28 mouse cellular contexts compared by ENCODE assay signal in the genomic region with DNA sequence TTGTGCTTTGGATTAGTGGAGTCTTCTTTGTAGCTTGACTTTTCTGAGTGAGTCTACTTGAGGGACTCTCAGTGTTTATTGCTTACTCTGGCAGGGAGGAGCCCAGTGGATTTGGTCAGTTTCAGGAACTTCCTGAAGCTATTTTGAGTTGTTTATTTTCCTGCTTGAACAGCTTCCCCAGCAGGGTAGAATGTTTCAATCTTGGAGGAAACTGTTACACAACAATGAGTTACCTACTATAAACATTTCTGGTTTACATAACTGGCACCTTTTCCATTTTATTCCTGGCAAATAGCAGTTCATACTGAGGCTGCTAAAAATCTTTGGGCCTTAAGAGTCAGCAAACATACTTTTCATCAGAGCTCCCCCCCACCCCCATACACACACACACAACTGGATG. TPM values are rescaled to one million over a fixed set of nuclear protein-coding genes. Genes with fewer than 3 reads are reported as not detected.
A peak's percentile ranks its signal among the peaks of the same experiment; 100 is the strongest.
DNase-seq lines count a peak whose midpoint lies in the region; ATAC-seq and TF ChIP-seq lines count a peak whose summit lies in the region.
"Had no signal": no experiment of that assay in that cellular context is flagged by ENCODE, and none has a peak within 500 bp of the region (broad histone marks: within the 10 kb centered on the region; RNA-seq: fewer than 3 reads in every experiment).

No protein-coding gene starts in this region.

- peaks cover 18% of the 10 kb centered on the region for H3K4me1 ChIP-seq in lung, embryonic 15.5 days
- no peaks in the 10 kb centered on the region; the same call in 1 of the 2 replicates for H3K4me1 ChIP-seq in lung, adult 2 months (ENCODE audit: control insufficient read depth, insufficient read depth, low read length)
- H3K4me1 ChIP-seq: embryonic facial prominence, embryonic 15.5 days had no signal

- H3K4me3 ChIP-seq in lung, embryonic 15.5 days = no peak overlapping the region
- H3K4me3 ChIP-seq in lung, adult 2 months (replicated peaks; ENCODE audit: extremely low read depth, low read depth, low read length) = no peak overlapping the region
- H3K4me3 ChIP-seq: embryonic facial prominence, embryonic 12.5 days; embryonic facial prominence, embryonic 15.5 days; gastrocnemius, adult 2 months; heart, embryonic 10.5 days; heart, embryonic 13.5 days had no signal

- peak overlapping the region; percentile 42; the same call in 1 of the 2 replicates for H3K27ac ChIP-seq in lung, embryonic 15.5 days
- H3K27ac ChIP-seq: embryonic facial prominence, embryonic 12.5 days; embryonic facial prominence, embryonic 15.5 days; gastrocnemius, adult 2 months; heart, embryonic 10.5 days; heart, embryonic 13.5 days; hindbrain, embryonic 14.5 days; hindbrain, postnatal 0 days had no signal

- no peak overlapping the region for H3K9ac ChIP-seq in lung, embryonic 15.5 days
- H3K9ac ChIP-seq: embryonic facial prominence, embryonic 12.5 days; embryonic facial prominence, embryonic 15.5 days; forebrain, postnatal 0 days; heart, embryonic 13.5 days; hindbrain, embryonic 14.5 days had no signal

- no peaks in the 10 kb centered on the region for H3K9me3 ChIP-seq in lung, embryonic 15.5 days
- H3K9me3 ChIP-seq: embryonic facial prominence, embryonic 12.5 days; embryonic facial prominence, embryonic 15.5 days; heart, embryonic 10.5 days; heart, embryonic 13.5 days had no signal

- H3K36me3 ChIP-seq in lung, embryonic 15.5 days = no peaks in the 10 kb centered on the region
- H3K36me3 ChIP-seq: embryonic facial prominence, embryonic 12.5 days; embryonic facial prominence, embryonic 15.5 days; heart, embryonic 10.5 days; heart, embryonic 13.5 days had no signal

- no peak for DNase-seq in lung, adult 2 months
- DNase-seq in lung, postnatal 36 days = peak; percentile 19
- DNase-seq in lung, postnatal 4 days = no peak
- DNase-seq in adipocyte (ENCODE audit: low spot score) = peak; percentile 30
- DNase-seq: adrenal gland, postnatal 10 days; adrenal gland, postnatal 36 days; cerebellum, adult 18-20 months; cerebellum, adult 9-11 months; cerebellum, postnatal 25 days; forebrain, postnatal 0 days; gastrocnemius, adult 2 months; gastrocnemius, postnatal 14 days; heart, adult 18-20 months; heart, postnatal 14 days; heart, postnatal 4 days had no signal

- no peak overlapping the region for H3K4me2 ChIP-seq in lung, embryonic 15.5 days
- H3K4me2 ChIP-seq: embryonic facial prominence, embryonic 12.5 days; embryonic facial prominence, embryonic 15.5 days; heart, embryonic 13.5 days; hindbrain, embryonic 14.5 days had no signal

- TF ChIP-seq CTCF in lung, adult 2 months (IDR thresholded peaks at IDR 0.05; ENCODE audit: insufficient read depth, low read length) = no peak

- no peak for ATAC-seq in lung, embryonic 15.5 days (ENCODE audit: borderline replicate concordance, extremely low read depth, low FRiP score, low TSS enrichment)
- no peak for ATAC-seq in megakaryocyte progenitor cell, adult 5-6 weeks (replicated peaks; ENCODE audit: poor library complexity)
- ATAC-seq: activated CD4-positive, CD25-positive, alpha-beta regulatory T cell, adult 4 months; forebrain, embryonic 14.5 days; forebrain, postnatal 0 days; hindbrain, postnatal 0 days had no signal

- no peak for TF ChIP-seq POLR2A in lung, adult 2 months (IDR thresholded peaks at IDR 0.05; ENCODE audit: borderline replicate concordance, extremely low read depth, low read depth, low read length)

- no peaks in the 10 kb centered on the region for H3K27me3 ChIP-seq in lung, embryonic 15.5 days
- H3K27me3 ChIP-seq: embryonic facial prominence, embryonic 12.5 days; embryonic facial prominence, embryonic 15.5 days; heart, embryonic 13.5 days had no signal

RNA-seq across cellular contexts. Expression of a gene that starts 9.0 kb away (rescaled TPM):
- polyA plus RNA-seq in lung, embryonic 15.5 days (2015; fragmentation: Nextera tagmentation; extraction: Ambion mirVana) = 13.0 and 13.6 TPM in 2 replicates
- polyA plus RNA-seq in lung, adult 2 months (2012; rRNA removed) = 8.5 and 12.5 TPM in 2 replicates
- total RNA-seq in megakaryocyte progenitor cell, adult 5-6 weeks (2015) = 7.5 and 10.9 TPM in 2 replicates
- total RNA-seq in megakaryocyte progenitor cell, adult 5-6 weeks (2017) = 8.0 and 9.5 TPM in 2 replicates

RNA-seq across cellular contexts. Expression of a gene that starts 51.9 kb away (rescaled TPM):
- polyA plus RNA-seq in lung, embryonic 15.5 days (2015; fragmentation: Nextera tagmentation; extraction: Ambion mirVana) = 0.14 and 0.19 TPM in 2 replicates
- polyA plus RNA-seq in lung, adult 2 months (2012; rRNA removed) = not detected in 2 replicates
- not detected in 2 replicates for total RNA-seq in megakaryocyte progenitor cell, adult 5-6 weeks (2015)
- total RNA-seq in megakaryocyte progenitor cell, adult 5-6 weeks (2017) = 0.17 TPM in 1 of 2 replicates, not detected in the other
- total RNA-seq: adrenal gland, adult 18-20 months; adrenal gland, postnatal 10 days; adrenal gland, postnatal 36 days; forebrain, postnatal 0 days; gastrocnemius, adult 2 months; gastrocnemius, postnatal 14 days; heart, adult 18-20 months; heart, postnatal 14 days; heart, postnatal 4 days; hindbrain, postnatal 0 days had no signal
- polyA plus RNA-seq: activated CD4-positive, CD25-positive, alpha-beta regulatory T cell, adult 4 months; embryonic facial prominence, embryonic 12.5 days; embryonic facial prominence, embryonic 15.5 days; forebrain, embryonic 14.5 days; frontal cortex, adult 2 months; heart, embryonic 10.5 days; heart, embryonic 13.5 days; heart, embryonic 16.5 days; hindbrain, embryonic 14.5 days had no signal

Comparison
In these comparisons a context has a peak if more than half of its experiments do, and no peak if none do; other contexts are left out.
1. DNase-seq: peak in lung, postnatal 36 days (single experiment) and adipocyte (single experiment); none in lung, adult 2 months (single experiment) and lung, postnatal 4 days (0 of 2).